Mouse (Mus musculus) layer of hippocampus, adult 2 months (tissue): ENCODE data around the gene Dusp14. TPM values are rescaled to one million over a fixed set of nuclear protein-coding genes. Genes with fewer than 3 reads are reported as not detected.

Source experiments
- DNase-seq, 2 experiments: peaks; one replicate each; pipeline ENCODE4 v3.0.0; 2022; ENCODE audit warnings: low spot score in 2 of 2
- H3K27ac ChIP-seq: fragments of 200-600 bp; 2 replicates; pipeline ENCODE4 v1.8.1; 2022
- H3K4me3 ChIP-seq: fragments of 200-600 bp; 2 replicates; pipeline ENCODE4 v1.8.1; 2022; ENCODE audit warnings: mild to moderate bottlenecking
- CTCF ChIP-seq: fragments of 200-600 bp; conservative IDR thresholded peaks from 2 replicates; pipeline ENCODE4 v1.8.1; 2022; ENCODE audit warnings: antibody characterized with exemption, mild to moderate bottlenecking, moderate library complexity
- total RNA-seq, 2 experiments: library from RNA; stranded (reverse); gene quantifications; 2 replicates each; pipeline ENCODE4 v1.2.3; 2021

Dusp14 gene
- total RNA-seq, 2 experiments from 2014 or later = 30.9 to 36.3 TPM

DNA sequence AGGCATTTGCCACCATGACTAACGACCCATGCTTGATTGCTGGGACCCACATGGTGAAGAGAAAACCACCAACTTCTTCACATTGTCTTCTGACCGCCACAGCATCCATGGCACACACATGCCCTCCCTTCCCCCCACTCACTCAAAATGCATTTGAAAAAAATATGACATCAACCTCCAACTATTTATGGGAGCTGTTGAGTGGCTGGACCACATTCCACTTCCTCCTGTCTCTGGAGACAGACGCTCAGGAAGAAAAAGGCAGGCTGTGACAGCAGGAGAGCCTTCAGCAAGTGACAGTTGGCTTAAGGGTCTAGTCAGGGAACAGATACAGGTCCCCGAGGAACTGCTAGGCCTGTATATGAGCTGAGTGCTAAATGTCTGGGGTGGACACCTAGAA lies 10.8 kb upstream of the Dusp14 start:
- DNase-seq = no peak
- no peak overlapping the region for H3K27ac ChIP-seq
- no peak for TF ChIP-seq CTCF
- no peak overlapping the region for H3K4me3 ChIP-seq

DNA sequence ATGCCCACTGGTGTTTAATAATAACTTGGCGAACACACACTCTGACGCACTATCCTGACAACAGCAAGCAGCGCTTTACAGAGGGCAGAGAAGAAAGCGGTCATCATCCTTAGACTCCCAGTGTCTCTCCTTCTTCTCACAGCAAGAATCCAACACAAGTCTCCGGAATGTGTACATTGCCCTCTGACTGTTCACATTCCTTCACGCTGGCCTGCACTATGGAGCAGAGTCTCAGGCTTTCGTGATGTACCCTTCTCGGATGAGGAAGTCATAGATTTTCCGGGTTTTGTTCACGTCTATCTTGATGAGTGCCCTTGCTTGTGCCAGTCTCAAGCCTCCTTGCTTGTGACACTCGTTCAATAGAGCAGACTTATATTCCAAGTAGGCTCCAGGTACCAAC lies 10.3 kb upstream of the Dusp14 start:
- TF ChIP-seq CTCF = no peak
- Histone ChIP-seq H3K27ac (no peak overlapping the region), H3K4me3 (no peak overlapping the region)
- DNase-seq = no peak

DNA sequence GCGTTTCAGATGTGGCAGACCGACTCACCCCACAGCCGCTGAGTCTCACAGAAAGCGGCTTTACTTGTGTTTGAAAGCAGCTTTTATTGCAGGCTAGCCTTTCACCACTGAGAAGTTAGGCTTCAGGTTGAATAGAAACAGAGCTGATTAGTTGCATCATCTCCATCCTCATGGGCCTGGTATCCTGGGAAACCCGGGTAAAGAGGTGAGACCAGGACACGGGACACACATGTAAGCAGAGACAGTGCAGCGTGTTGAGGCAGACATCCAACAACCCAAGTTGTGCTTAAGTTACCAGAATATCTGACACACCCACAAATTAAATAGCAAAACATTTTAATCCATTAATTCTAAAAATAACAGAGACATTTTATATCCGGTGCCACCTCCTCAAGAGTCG lies 9.5 kb upstream of the Dusp14 start:
- TF ChIP-seq CTCF = no peak
- Histone ChIP-seq H3K4me3 (no peak overlapping the region), H3K27ac (peak overlapping the region; percentile 43; the same call in 1 of the 2 replicates)
- DNase-seq = no peak

DNA sequence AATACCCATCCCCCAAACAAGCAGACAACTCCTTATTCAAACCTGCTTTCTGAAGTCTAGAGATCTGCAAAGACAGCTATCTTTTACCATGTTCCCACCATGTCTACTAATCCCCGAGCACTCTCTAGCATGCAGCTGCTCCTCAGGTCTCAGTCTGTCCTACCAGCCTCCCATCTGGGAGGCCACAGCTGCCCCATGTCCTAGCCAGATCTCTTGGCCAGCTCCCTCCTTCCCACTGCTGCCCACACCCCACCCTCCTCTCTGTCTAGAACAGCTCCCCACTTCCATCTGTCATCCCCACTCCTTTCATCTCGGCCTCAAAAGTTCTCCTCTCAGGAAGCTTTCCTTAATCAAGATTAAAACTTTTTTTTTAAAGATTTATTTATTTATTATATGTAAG lies 7.9 kb upstream of the Dusp14 start:
- no peak for DNase-seq
- TF ChIP-seq CTCF = no peak
- Histone ChIP-seq H3K4me3 (no peak overlapping the region), H3K27ac (peak overlapping the region; percentile 29; the same call in 1 of the 2 replicates)

DNA sequence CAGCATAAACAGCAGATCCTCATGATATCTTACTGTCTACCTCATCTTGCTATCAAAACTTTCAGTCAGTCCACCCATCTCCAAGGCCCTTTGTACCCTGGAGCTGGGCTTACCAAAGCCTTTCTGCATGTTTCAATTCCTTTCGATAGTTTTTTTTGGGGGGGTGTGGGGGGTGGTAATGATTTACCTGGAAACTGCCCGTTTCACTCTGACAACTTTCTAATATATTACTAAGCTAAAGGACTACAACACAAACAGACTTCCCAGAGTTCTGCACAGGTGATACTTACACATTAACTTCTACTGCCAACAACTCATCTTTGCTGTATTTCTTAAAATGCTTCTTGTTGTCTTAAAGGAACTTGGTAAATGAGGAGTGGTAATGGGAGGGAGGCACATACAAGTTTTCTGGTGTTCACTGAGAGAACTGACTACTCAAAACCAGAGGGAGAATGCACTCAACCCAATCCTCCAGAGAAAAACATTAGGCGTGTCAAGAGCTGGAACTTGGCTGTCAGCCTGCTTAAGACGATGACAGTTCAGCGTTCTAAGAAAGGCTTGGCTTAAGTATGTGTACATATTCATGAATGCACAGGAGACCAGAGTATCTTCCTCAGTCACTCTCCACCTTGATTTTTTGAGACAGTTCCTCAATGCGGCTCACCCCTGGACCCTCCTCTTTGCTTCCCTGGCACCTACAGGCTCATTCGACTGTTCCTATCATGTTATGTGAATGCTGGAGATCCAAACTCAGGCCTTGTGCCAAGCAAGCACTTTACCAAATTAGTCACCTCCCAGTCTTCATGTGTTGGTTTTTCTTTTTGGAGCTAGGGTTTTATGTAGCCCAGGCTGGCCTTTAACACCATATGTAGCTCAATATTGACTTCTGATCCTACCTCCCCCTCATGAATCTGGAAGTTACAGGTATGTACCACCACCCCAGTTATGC lies 5.0 kb upstream of the Dusp14 start:
- no peak for DNase-seq
- TF ChIP-seq CTCF = no peak
- Histone ChIP-seq H3K27ac (peak overlapping the region; percentile 70), H3K4me3 (no peak overlapping the region)

DNA sequence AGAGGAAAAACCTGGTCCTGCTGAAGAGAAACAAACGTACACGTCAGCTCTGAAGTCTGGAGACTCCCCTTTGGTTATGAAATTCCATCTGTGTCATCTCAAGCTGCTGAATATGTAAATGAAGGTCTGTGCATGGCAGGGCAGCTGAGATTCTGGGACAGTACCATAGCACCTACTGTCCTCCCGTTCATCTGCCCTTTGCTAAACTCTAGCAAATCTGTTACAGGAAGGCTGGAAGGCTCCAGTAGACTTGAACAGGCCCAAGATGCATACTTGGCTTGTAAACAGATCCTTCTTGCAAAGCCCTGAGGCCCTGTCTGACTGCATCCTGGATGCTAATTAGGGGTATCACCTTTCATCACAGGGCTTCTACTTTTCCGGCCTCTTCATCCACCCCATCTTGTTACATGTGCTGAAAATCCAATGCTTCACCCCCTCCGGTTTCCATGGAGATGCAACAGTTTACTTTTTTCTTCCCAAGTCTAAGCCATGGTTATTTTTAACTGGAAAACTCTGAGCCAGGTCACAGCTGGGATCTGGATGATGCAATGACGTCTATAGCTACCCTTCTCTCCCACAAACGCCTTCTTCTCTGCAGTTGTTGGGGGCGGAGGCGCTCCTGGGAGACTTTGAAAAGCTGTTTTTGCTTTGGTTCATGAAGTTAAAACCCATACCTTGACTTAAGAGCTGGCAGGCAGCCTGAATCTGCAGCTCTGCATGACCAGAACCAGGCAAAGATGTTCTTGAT lies 4.0 kb upstream of the Dusp14 start:
- no peak for TF ChIP-seq CTCF
- Histone ChIP-seq H3K4me3 (no peak overlapping the region), H3K27ac (peak overlapping the region; percentile 70)
- peak in 1 of 2 experiments; percentile 55 for DNase-seq

DNA sequence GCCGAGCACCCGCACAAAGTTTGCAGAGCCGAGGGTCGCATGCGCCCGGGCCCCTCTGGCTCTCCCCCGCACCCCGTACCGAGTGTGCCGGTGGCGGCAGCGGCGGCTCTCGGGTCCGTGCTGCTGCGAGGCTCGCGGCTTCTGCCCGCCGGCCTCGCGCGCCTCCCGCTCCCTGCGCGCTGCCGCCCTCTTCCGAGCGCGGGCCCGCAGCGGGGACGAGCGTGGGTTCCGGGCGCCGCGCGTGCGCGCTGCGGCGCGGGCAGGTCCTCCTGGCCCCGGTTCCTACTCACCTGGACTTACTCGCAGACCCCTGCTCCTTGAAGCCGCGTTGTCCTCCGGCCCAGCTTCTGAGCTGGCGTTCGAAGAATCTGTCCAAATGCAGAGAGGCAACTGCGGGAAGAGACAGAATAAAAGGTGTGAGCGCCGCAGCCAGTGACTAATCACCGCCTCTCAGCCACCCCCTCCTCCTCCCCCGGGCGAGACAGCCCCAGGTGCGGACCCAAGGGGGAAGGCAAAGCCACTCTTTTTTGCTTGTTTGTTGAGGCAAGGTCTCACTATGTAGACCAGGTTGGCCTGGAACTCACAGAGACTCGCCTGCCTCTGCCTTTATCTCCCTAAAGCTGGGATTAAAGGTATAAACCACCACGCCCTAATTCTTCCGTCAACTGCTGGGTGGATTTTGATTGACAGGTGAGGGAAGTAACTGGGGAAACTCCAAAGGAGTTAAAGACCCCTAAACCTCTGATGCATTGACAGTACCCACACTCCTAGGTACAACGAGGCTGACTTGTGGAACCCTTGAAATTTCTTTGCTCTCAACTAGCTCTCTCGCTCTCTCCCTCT lies 649 bp downstream of the Dusp14 start:
- peak in 1 of 2 experiments; percentile 57 for DNase-seq
- Histone ChIP-seq H3K4me3 (peak overlapping the region; percentile 86), H3K27ac (peak overlapping the region; percentile 93)
- no peak for TF ChIP-seq CTCF

DNA sequence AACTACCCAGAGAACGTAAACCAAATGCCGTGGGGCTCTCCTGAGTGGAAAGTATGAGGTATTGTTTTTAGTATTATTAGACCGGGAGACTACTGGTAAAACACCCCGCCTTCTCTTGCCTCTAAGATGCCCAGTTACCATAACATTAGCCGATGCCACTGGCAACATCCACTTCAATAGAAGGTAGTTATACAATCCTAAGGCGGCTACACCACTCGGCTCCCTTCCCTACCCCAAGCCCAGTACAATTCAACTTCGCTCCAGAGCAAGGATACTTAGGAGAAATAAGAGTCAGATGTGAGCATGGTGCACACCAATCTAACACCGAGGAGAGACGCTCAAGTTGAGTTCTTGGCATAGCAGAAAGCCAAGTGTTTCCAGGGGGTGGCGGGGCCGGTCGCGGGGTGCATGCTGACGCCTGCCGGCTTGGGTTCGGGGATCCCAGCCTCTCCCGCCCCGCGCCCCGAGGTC lies 1.3 kb downstream of the Dusp14 start:
- Histone ChIP-seq H3K27ac (peak overlapping the region; percentile 93), H3K4me3 (peak overlapping the region; percentile 86)
- no peak for TF ChIP-seq CTCF
- no peak for DNase-seq

DNA sequence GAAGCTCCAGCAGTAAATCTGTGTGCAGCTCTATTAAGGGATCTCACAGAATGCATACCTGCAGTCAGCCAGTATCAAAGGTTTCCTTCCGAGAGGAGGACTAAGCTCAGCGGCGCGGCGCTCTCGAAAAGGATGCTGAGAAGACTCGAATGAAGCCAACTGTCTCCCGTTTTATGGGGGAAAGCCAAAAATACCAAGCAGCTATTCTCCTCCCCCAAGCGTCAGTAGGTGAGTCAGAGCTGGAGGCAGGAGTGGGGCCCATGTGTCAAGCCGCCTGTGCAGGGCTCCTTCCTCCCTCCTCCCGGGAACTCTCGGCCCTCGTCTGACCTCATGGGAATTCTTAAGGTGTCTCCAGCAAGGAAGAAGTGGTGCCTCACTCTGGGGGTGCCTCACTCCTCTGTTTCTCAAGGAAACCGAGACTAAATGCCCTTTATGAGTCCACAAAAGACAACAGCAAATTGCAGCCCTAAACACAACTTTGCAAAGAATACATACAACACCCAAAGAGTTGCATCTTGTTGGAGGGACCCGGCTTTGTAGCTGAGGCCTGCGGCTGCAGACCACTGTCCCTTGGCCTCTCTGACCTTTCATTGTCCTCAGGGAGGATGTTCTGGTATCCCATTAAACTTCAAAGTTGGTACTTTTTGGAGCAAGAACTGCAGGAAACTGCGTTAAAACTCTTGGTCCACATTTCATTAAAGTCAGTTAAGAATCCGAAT lies 2.0 kb downstream of the Dusp14 start:
- peak overlapping the region; percentile 93 for H3K27ac ChIP-seq
- TF ChIP-seq CTCF = no peak
- DNase-seq = peak; percentile 64 to 65
- H3K4me3 ChIP-seq = peak overlapping the region; percentile 86

DNA sequence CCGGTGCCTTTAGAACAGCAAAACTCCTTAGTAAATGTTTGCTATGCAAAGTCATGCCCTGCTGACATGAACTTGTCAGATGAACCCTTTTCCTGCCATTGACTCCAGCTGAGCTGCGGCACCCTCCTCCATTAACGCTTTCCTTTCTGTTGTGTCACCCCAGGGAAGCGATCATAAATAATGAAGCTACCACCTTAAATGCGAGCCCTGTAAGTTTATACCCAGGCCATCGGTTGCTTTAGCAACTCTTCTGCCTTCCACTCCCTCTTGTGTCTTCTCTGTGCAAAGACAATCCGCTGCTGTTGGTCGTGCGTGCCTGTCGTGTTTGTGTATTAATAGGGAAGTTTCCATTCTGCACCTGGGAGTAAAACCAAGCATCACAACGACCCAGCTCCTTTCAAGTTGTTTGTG lies 3.0 kb downstream of the Dusp14 start:
- TF ChIP-seq CTCF = peak; percentile 77
- Histone ChIP-seq H3K27ac (peak overlapping the region; percentile 93), H3K4me3 (peak overlapping the region; percentile 86)
- DNase-seq = no peak

DNA sequence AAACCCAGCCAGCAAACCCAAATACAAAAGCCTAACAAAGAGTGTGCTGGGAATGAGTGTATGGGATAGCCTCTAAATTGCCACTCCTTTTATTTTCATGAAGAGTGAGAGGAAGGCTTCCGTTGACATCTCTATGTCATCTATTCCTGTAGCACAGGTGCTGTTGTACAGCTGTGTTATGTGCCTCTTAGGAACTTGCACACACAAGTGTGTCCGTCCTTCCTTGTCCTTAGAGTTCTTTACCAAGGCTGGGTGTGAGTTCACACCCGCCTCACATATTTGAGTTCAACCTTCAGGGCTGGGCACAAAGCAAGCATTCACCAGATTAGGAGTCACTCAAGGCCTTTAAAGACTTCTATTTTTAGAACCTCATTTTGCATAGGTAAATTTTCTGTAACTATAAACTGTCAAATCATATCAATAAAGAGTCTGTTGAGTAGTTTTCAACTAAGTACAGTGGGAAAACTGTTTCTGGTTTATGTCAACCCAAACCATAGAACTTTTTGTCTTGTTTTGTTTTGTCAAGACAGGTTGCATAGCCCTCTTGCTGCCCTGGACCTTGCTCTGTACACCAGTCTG lies 5.3 kb downstream of the Dusp14 start:
- no peak overlapping the region for H3K4me3 ChIP-seq
- TF ChIP-seq CTCF = no peak
- DNase-seq = no peak
- no peak overlapping the region; the same call in 1 of the 2 replicates for H3K27ac ChIP-seq

DNA sequence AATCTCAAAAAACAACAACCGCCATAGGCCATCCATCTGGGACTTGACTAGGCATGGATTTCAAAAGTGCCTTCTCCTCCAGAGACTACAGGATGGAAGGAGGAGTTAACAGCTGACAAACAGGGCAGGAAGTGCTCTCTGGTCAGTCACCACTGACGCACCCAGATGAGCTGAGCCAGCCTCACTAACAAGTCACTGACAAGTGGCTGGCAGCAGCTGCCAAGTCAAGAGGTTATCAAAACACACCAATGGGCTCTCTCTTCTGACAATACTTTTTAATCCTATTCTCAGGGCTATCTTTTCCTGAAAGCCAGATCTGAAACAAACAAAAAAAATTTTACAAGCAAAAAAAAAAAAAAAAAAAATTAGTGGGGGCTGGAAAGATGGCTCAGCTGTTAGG lies 6.3 kb downstream of the Dusp14 start:
- TF ChIP-seq CTCF = no peak
- H3K4me3 ChIP-seq = no peak overlapping the region
- H3K27ac ChIP-seq = no peak overlapping the region
- no peak for DNase-seq
